Mouse (Mus musculus): ENCODE data around the gene Akt3. TPM values are rescaled to one million over a fixed set of nuclear protein-coding genes. Genes with fewer than 3 reads are reported as not detected.
A peak's percentile ranks its signal among the peaks of the same experiment; 100 is the strongest.

The Akt3 gene
- total RNA-seq, 1 experiment = 8.4 TPM

DNA sequence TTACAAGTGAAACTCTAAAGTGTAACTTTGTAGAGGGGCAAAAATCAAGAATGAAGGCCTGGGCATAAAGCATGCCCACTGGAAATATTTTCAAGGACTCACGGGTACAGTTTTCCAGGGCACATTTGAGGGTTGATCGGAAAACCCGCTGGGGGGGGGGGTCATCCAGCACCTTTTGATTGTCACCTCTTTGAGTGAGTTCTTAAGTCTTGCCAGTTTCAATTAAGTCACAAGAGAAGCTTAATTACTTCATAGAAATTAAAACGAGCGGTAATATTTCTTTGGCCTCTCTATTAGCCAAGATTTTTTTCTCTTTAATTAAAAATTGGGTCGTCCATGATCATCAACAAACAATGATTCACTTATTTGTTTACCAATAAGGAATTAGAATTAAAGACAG is 260.7 kb downstream of the Akt3 start:
- H3K9me3 ChIP-seq (ENCODE audit: control insufficient read depth, insufficient read depth, low read depth, low read length) = no peaks in the 10 kb centered on the region
- no peaks in the 10 kb centered on the region for H3K36me3 ChIP-seq (ENCODE audit: control insufficient read depth, insufficient read depth, low read length, poor library complexity, severe bottlenecking)
- in situ Hi-C loops (cut with MboI; ENCODE audit: low sequenced_read_pairs in 2 of 2, unreplicated experiment in 2 of 2) = no loop called here
- H3K4me1 ChIP-seq (ENCODE audit: control insufficient read depth in 2 of 2, insufficient read depth in 2 of 2, low read length in 2 of 2, poor library complexity in 1 of 2) = peaks cover 3 to 18% of the 10 kb centered on the region in 2 experiments; a peak in 3 of 4 replicates
- H3K27ac ChIP-seq (ENCODE audit: insufficient read depth, low read depth, low read length, poor library complexity, severe bottlenecking) = no peak overlapping the region
- DNase-seq (ENCODE audit: low read depth, low spot score) = no peak
- H3K4me3 ChIP-seq (ENCODE audit: insufficient read depth in 1 of 2, low read depth in 1 of 2, low read length in 2 of 2, poor library complexity in 1 of 2, severe bottlenecking in 1 of 2) = peak overlapping the region in 1 of 2 experiments; percentile 56; a peak in 1 of 4 replicates
- no peak overlapping the region for H3K9ac ChIP-seq (ENCODE audit: insufficient read depth, low read depth, low read length, poor library complexity, severe bottlenecking)
- no peak for TF ChIP-seq ZNF384 (IDR thresholded peaks at IDR 0.05; ENCODE audit: low read depth, low read length)
- TF ChIP-seq ZC3H11A (IDR thresholded peaks at IDR 0.05; ENCODE audit: borderline replicate concordance, low read depth, low read length) = no peak
- TF ChIP-seq HCFC1 (IDR thresholded peaks at IDR 0.05; ENCODE audit: borderline replicate concordance, insufficient read depth, low read length) = no peak

DNA sequence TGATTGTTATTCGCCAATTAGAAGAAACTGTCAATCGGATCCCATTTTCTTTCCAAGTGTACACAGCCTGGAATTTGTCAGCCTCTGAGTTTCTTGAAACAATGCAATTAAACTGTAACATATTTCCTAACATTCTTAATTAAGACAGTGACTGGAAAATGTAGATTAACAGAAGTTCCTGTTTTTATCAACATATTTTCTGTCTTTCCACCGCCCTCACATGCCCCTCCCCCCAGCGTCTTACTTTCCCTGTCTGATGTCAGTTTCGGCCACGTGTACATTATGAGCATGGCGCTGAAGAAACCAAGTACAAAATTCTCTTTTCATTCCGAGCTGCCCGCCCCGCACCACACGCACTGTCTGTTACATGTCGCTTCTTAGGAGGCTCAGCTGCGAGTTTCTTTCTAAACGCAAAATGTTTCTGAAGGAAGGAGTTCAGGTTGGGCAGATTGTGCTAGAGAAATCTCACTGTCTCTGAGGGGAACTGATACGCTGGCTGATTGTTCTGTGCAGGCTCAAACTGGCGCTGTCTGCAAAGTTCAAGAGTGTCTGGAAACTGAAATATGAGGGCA is 261.3 kb downstream of the Akt3 start:
- H3K4me3 ChIP-seq (ENCODE audit: insufficient read depth in 1 of 2, low read depth in 1 of 2, low read length in 2 of 2, poor library complexity in 1 of 2, severe bottlenecking in 1 of 2) = no peak overlapping the region
- in situ Hi-C loops (cut with MboI; ENCODE audit: low sequenced_read_pairs in 2 of 2, unreplicated experiment in 2 of 2) = no loop called here
- DNase-seq (ENCODE audit: low read depth, low spot score) = no peak
- H3K9ac ChIP-seq (ENCODE audit: insufficient read depth, low read depth, low read length, poor library complexity, severe bottlenecking) = no peak overlapping the region; the same call in 1 of the 2 replicates
- H3K9me3 ChIP-seq (ENCODE audit: control insufficient read depth, insufficient read depth, low read depth, low read length) = no peaks in the 10 kb centered on the region
- H3K36me3 ChIP-seq (ENCODE audit: control insufficient read depth, insufficient read depth, low read length, poor library complexity, severe bottlenecking) = no peaks in the 10 kb centered on the region
- no peak overlapping the region for H3K27ac ChIP-seq (ENCODE audit: insufficient read depth, low read depth, low read length, poor library complexity, severe bottlenecking)
- no peak for TF ChIP-seq ZC3H11A (IDR thresholded peaks at IDR 0.05; ENCODE audit: borderline replicate concordance, low read depth, low read length)
- TF ChIP-seq HCFC1 (IDR thresholded peaks at IDR 0.05; ENCODE audit: borderline replicate concordance, insufficient read depth, low read length) = no peak
- no peak for TF ChIP-seq ZNF384 (IDR thresholded peaks at IDR 0.05; ENCODE audit: low read depth, low read length)
- no peak for TF ChIP-seq MAFK (IDR thresholded peaks at IDR 0.05; ENCODE audit: insufficient read depth, low read depth, low read length)
- TF ChIP-seq CHD2 (IDR thresholded peaks at IDR 0.05; ENCODE audit: low read depth, low read length) = no peak
- H3K4me1 ChIP-seq (ENCODE audit: control insufficient read depth in 2 of 2, insufficient read depth in 2 of 2, low read length in 2 of 2, poor library complexity in 1 of 2) = peaks cover 3 to 18% of the 10 kb centered on the region in 2 experiments; a peak in 3 of 4 replicates

DNA sequence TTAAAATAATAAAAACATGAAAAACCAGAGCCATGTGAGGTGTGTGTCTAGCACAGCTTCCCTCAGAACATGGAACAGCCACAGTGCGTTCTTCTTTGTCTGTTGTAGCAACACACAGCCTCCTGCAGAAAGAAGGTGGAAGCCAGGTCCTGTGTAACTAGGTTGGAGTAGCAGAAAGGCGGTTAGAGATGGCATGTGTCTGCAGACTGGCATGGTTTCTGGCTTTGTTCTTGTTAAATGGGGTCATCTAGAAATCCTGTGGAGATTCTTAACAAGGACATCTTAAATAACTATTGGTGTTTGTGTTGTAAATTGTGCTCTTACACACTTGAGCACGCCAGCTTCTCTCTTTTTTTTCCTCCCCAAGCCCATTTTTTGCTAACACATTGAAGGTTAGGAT is 261.8 kb downstream of the Akt3 start:
- in situ Hi-C loops (cut with MboI; ENCODE audit: low sequenced_read_pairs in 2 of 2, unreplicated experiment in 2 of 2) = no loop called here
- Histone ChIP-seq H3K9ac (ENCODE audit: insufficient read depth, low read depth, low read length, poor library complexity, severe bottlenecking) (no peak overlapping the region), H3K27ac (ENCODE audit: insufficient read depth, low read depth, low read length, poor library complexity, severe bottlenecking) (no peak overlapping the region), H3K4me3 (ENCODE audit: insufficient read depth in 1 of 2, low read depth in 1 of 2, low read length in 2 of 2, poor library complexity in 1 of 2, severe bottlenecking in 1 of 2) (no peak overlapping the region), H3K4me1 (ENCODE audit: control insufficient read depth in 2 of 2, insufficient read depth in 2 of 2, low read length in 2 of 2, poor library complexity in 1 of 2) (peaks cover 3 to 18% of the 10 kb centered on the region in 2 experiments; a peak in 3 of 4 replicates), H3K36me3 (ENCODE audit: control insufficient read depth, insufficient read depth, low read length, poor library complexity, severe bottlenecking) (no peaks in the 10 kb centered on the region), H3K9me3 (ENCODE audit: control insufficient read depth, insufficient read depth, low read depth, low read length) (no peaks in the 10 kb centered on the region)
- TF ChIP-seq HCFC1 (IDR thresholded peaks at IDR 0.05; ENCODE audit: borderline replicate concordance, insufficient read depth, low read length) (no peak), CHD2 (IDR thresholded peaks at IDR 0.05; ENCODE audit: low read depth, low read length) (no peak), MAFK (IDR thresholded peaks at IDR 0.05; ENCODE audit: insufficient read depth, low read depth, low read length) (no peak), ZC3H11A (IDR thresholded peaks at IDR 0.05; ENCODE audit: borderline replicate concordance, low read depth, low read length) (no peak), ZNF384 (IDR thresholded peaks at IDR 0.05; ENCODE audit: low read depth, low read length) (no peak)
- no peak for DNase-seq (ENCODE audit: low read depth, low spot score)

DNA sequence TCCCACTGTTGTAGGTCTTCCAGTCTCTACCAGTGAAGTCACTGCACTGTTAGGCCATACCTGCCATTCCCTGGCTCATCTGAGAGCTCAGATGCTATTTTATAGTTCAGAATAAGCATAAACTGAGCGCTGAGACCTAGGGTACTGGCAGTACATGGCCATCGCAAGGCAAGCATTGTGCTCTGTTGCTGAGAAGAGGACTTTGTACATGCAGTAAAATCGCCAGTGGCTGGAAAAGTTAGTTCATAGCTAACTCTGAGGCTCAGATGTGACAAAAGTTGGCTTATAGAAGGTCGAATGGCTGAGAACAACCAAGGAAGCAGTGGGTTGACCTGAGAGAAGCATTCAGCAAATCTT is 262.6 kb downstream of the Akt3 start:
- in situ Hi-C loops (cut with MboI; ENCODE audit: low sequenced_read_pairs in 2 of 2, unreplicated experiment in 2 of 2) = no loop called here
- DNase-seq (ENCODE audit: low read depth, low spot score) = no peak
- Histone ChIP-seq H3K9ac (ENCODE audit: insufficient read depth, low read depth, low read length, poor library complexity, severe bottlenecking) (no peak overlapping the region), H3K36me3 (ENCODE audit: control insufficient read depth, insufficient read depth, low read length, poor library complexity, severe bottlenecking) (no peaks in the 10 kb centered on the region), H3K4me1 (ENCODE audit: control insufficient read depth in 2 of 2, insufficient read depth in 2 of 2, low read length in 2 of 2, poor library complexity in 1 of 2) (peaks cover 3 to 18% of the 10 kb centered on the region in 2 experiments; a peak in 3 of 4 replicates), H3K4me3 (ENCODE audit: insufficient read depth in 1 of 2, low read depth in 1 of 2, low read length in 2 of 2, poor library complexity in 1 of 2, severe bottlenecking in 1 of 2) (no peak overlapping the region), H3K9me3 (ENCODE audit: control insufficient read depth, insufficient read depth, low read depth, low read length) (no peaks in the 10 kb centered on the region), H3K27ac (ENCODE audit: insufficient read depth, low read depth, low read length, poor library complexity, severe bottlenecking) (no peak overlapping the region)
- TF ChIP-seq ZNF384 (IDR thresholded peaks at IDR 0.05; ENCODE audit: low read depth, low read length) (no peak), MAFK (IDR thresholded peaks at IDR 0.05; ENCODE audit: insufficient read depth, low read depth, low read length) (no peak), CHD2 (IDR thresholded peaks at IDR 0.05; ENCODE audit: low read depth, low read length) (no peak), ZC3H11A (IDR thresholded peaks at IDR 0.05; ENCODE audit: borderline replicate concordance, low read depth, low read length) (no peak), HCFC1 (IDR thresholded peaks at IDR 0.05; ENCODE audit: borderline replicate concordance, insufficient read depth, low read length) (no peak)
